Mouse (Mus musculus): ENCODE results near the gene Zswim3. TPM values are rescaled to one million over a fixed set of nuclear protein-coding genes. Genes with fewer than 3 reads are reported as not detected.
A peak's percentile ranks its signal among the peaks of the same experiment; 100 is the strongest.

The Zswim3 gene
- 1 to 10 TPM; 4.2 to 5.3 TPM for total RNA-seq (2021)
- long read RNA-seq, experiment 1, transcript Zswim3-201 (2 exons, 2,708 nt): major isoform, 14 of 16 reads
- long read RNA-seq, experiment 1, partial matches to known transcripts: 1 of 16 reads
- long read RNA-seq, experiment 1, other reads (novel, unspliced or antisense): 1 of 16 reads
- long read RNA-seq, experiment 2, transcript Zswim3-201 (2 exons, 2,708 nt): major isoform, 20 of 26 reads
- long read RNA-seq, experiment 2, partial matches to known transcripts: 3 of 26 reads
- long read RNA-seq, experiment 2, other reads (novel, unspliced or antisense): 3 of 26 reads

DNA sequence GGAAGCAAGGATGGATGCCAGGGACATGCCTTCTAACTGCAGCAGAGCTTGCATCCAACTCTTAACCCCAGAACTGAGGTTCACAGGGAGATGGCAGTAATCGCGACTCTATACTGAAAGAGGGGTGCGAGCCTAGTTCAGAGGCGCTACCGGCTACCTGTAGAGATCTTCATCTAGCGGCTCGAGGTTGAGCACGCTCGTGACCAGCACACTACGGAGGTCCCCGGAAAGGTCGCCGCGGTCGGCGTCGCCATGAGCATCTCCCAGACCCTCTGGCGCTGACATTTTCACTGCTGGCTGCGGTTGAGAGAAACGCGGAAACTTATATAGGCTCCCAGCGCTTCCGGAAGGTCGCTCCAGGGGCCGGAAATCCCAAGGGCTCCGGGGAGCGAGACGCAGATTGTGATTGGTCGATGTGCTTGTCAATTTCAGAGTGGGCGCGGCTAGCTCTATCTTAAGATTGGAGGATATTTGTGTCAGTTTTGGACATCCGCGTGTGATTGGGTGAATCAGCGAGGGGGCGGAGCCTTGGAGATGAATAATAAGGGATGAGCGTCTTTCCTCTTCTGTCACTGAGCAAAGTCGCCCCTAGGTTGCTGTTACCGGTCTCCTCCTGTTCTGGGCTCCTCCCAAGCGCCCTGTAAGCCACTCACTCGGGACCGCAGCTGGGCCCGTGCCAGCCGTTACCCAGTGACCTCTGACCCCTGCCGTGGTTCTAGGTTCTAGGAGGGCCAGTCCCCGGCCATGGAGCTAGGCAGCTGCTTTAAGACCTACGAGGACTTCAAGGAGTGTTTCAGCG is at the start of gene Zswim3, which contains the start of gene Acot8:
TSS of gene Zswim3 (plus strand) at position 566 of the 799 bp plus-strand sequence.
TSS of gene Acot8 (minus strand) at position 350 of the 799 bp plus-strand sequence.
- DNase-seq (ENCODE audit: low spot score in 2 of 2): peak; percentile 95 to 97

GRCm38 (mm10) chr2:164757841-164758240 is 47.1 kb upstream of the Zswim3 start:
- DNase-seq (ENCODE audit: low spot score in 2 of 2): no peak

DNA sequence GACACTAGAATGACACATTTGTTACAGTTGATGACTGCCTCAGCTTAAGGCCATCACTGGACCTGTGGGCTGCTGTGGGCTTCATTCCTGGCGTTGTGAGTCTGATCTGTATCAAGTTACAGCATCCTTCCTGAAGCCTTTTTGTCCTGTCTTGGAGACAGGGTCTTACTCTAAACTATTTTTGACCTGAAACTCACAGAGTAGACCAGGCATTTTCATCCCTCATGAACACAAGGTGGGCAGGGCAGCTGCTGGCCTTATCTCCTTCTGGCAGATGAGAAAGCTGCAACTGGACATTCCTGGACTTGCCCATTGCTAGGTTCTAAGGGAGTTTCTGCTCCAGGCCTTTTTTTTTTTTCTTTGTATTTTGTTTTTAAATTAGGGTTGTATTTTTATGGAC is 46.2 kb upstream of the Zswim3 start:
- DNase-seq (ENCODE audit: low spot score in 2 of 2): no peak

- DNase-seq (ENCODE audit: low spot score in 2 of 2): no peak
Observed at GRCm38 (mm10) chr2:164760059-164760833, 44.7 kb upstream of the Zswim3 start.

DNA sequence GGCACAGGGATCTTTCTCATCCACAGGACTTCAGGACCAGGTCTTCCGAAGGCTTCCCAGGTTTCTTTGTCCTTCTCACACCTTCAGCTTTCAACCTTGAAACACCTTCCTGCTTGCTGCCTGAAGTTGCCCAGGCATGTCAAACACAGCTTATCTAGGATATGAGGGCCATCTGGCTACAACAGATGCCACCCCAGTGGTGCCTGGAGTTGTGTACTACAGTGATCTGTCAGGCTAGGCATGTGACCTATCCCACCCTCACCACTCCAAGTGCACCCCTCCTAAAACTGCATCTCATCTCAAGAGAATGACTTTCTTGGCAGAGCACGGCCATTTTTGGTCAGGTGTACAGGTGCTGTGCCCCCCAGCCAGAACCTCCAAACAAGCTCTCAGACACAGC is 43.4 kb upstream of the Zswim3 start:
- DNase-seq (ENCODE audit: low spot score in 2 of 2): no peak

DNA sequence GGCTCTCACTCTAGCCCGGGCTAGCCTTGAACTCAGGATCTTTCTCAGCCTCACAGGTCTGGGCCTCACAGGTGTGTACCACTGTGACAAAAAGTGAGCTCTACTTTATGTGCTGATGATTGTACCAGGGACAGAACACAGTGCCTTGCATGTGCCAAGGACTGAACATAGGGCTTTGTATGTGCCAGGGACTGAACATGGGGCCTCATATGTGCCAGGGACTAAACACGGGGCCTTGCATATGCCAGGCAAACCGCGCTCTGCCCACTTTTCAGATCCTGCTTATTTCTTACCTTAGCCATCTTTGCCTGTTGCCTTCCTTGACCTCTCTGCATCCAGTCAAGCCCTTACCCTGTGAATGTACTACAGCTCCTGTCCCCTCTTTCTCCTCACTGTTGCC is 42.9 kb upstream of the Zswim3 start:
- DNase-seq (ENCODE audit: low spot score in 2 of 2): no peak

DNA sequence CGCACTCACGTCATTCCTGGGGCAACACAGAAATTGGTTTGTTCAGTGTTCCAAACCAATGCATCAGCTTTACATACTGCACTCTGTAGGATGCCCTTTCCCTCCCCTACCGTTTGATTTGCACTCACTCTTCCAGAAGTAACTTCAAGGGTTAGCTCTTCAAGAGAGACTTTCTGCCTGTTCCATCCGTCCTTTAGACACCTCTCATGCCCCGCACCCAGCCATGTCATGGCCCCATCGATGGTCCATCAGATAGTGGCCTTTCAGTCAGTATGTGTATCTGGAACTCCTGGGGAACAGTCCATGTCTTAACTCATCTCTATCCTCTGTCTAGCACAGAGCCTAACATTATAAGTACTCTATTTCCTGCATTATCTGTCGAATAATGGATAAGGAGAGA is 42.3 kb upstream of the Zswim3 start:
- no peak for DNase-seq (ENCODE audit: low spot score in 2 of 2)

DNA sequence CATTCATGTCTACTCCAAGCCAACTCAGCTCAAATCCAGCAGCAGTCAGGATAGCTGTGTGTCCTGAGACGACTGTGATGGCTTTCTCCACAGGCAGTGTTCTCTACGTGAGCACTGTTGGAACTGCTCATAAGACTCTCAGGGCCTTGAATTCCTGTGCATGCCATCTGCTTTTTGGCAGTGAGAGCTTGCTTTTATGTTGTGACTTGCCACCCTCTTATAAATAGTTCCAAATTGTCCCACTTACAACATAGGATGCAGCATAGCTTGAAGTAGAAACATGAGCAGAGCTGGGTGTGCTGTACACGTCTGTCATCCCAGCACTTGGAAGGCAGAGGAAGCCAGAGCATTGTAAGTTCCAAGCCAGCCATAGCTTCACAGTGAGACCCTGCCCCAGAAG is 39.1 kb upstream of the Zswim3 start:
- no peak for DNase-seq (ENCODE audit: low spot score in 2 of 2)

GRCm38 (mm10) chr2:164767812-164768540 is 36.9 kb upstream of the Zswim3 start:
- DNase-seq (ENCODE audit: low spot score in 2 of 2): peak in 1 of 2 experiments; percentile 14

DNA sequence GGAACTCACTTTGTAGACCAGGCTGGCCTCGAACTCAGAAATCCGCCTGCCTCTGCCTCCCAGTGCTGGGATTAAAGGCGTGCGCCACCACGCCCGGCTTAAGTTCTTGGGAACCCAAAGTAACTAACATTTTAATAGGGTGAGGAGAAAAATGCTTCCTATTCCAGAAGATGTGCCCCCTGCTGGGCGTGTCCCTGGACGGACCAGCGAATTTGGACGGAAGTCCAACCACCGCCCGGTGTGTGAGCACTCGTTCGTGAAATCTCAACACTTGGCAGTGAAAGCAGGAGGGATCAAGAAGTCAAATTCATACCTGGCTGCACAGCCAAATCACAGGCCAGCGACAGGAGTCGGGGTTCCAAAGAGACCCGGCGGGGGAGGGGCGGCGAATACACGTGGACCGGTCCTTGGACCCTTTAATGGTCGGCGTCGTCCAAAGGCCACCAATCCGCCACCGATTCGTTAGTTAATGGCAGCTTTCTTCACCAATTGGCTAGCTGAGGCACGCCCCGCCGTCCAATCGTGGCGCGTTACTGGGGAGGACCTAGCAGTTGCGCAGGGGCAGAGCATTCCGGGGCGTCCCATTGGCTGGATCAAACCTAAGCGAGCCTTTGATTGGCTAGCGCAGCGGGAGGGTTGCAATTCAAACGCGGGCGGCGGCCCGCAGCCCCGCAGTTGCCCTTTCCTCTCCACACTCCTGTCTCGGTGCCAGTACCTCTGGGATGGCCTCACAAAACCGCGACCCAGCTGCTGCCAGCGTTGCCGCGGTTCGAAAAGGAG is 35.5 kb upstream of the Zswim3 start, which contains the start of gene Ube2c:
TSS of gene Ube2c (plus strand) at position 641 of the 780 bp plus-strand sequence.
- DNase-seq (ENCODE audit: low spot score in 2 of 2): peak; percentile 91 to 94

DNA sequence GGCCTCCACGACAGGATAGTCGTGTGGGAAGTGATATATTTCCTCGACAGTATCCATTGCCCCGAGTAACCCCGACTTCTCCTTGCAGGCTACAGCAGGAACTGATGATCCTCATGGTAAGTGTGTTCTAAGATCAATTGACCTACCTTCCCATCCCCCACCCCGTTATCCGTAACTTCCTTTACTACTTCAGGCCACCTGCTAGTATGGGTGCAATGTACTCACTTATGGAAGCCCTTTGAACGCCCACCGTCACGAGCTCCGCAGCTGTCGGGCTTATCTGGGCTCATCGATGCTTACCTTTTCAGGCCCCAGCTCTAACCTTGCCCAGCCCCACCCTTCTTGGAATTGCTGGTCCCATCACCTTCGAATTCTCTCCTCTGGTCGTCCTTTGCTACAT is 34.6 kb upstream of the Zswim3 start:
- DNase-seq (ENCODE audit: low spot score in 2 of 2): no peak

DNA sequence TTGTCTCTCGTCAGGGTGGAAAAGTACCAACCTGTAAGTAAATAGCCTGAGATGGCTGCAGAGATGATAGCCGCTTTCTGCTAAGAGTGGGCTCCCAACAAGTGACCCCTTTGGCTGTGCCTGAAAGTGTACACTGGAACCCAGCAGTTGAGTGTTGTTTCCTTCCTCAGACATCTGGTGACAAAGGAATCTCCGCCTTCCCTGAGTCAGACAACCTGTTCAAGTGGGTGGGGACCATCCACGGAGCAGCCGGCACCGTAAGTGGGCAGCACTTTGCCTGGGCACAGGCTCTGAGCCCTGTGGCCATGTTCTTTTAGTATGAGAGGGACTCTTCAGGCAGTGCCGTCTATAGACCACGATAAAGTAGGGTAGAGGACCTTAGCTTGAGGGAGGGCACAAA is 33.8 kb upstream of the Zswim3 start:
- no peak for DNase-seq (ENCODE audit: low spot score in 2 of 2)

DNA sequence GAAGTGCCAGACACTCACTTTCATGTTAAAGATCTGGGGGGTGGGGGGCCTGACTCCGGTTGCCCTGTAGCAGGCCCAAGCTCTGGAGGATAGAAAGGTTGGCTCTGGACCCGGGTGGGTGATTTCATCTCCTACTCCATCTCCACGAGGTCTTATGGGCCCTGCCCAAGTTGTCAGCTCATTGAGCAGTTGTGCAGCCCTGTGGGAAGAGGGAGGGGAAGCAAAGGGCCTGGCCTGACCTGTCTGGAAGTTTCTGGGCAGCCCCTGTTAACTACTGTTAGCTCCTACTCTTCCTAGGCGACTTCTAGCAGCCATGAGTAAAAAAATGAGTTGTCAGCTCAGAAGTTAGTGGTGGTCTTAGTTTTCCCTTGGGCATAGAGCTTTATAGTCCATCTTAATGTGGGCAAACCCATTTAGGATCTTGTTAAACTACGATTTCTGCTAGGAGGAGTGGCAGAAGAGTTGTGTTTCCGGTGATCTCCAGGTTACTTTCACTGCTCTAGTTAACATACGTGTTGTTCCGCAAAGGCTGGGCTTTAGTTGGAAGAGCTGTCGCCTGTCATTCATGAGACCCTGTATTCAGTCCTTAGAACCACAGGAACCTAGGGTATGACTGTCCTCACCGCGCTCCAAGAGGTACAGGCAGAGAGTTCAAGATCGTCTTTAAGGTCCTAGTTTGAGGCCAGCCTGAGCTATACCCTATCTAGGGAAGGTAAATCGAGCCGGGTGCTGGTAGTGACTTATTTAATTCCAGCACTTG is 31.5 kb upstream of the Zswim3 start:
- no peak for DNase-seq (ENCODE audit: low spot score in 2 of 2)

GRCm38 (mm10) chr2:164773989-164774364 is 30.9 kb upstream of the Zswim3 start:
- DNase-seq (ENCODE audit: low spot score in 2 of 2): no peak

GRCm38 (mm10) chr2:164776130-164776529 is 28.8 kb upstream of the Zswim3 start:
- no peak for DNase-seq (ENCODE audit: low spot score in 2 of 2)

DNA sequence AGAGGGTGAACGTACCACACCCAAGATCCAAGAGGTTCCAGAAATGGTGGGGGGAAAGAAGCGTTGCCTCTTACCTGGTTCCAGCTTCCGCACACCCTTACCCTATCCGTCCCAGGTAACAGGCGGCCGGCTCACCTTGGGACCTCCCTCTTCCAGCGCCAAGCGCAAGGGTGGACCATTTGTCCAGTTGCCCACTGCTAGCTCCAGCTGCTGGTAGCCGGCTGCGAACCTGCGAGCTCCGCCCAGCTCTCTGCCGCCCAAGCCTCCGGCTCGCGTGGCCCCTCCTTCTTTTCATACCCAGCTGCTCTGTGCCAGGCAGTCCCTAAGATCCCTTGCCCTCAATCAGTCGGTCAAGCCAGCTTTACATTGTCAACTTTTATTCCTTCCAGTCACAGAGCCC is 28.1 kb upstream of the Zswim3 start:
- DNase-seq (ENCODE audit: low spot score in 2 of 2): no peak

GRCm38 (mm10) chr2:164777246-164778014 is 27.5 kb upstream of the Zswim3 start:
- no peak for DNase-seq (ENCODE audit: low spot score in 2 of 2)

DNA sequence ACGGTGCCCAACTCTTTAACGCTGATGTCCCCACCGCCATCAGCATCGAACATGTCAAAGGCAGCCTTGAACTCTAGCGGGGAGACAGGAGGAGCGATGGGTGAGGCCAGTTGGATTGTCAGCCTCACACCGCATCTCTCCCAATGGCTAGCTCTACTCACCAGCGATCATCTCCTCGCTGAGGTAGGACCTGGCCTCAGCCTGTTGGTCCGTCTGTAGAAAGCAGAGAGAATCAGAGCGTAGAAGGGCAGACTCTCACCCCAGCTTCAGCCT is 26.9 kb upstream of the Zswim3 start:
- no peak for DNase-seq (ENCODE audit: low spot score in 2 of 2)

DNA sequence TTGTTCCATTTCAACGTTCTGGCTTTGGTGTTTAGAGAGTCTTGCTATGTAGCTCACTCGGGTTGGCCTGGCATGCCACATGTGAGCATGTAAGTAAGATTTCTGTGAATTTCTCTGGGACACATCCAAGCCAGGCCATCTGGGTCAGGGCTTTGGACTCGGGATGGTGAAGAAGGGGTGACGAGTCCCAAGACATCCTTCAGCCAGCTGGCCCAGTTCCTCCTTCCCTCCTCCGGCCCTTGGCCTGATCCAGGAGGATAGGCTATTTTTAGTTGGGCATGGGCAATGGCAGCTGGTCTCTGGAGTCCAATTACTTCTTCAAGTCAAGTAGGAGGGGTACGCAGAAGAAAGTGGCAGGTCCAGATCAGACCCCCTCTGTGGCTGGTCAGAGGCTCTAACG is 26.1 kb upstream of the Zswim3 start:
- no peak for DNase-seq (ENCODE audit: low spot score in 2 of 2)

Data from adrenal gland, adult 18-20 months (tissue).